Mouse (Mus musculus) kidney, postnatal 36 days (tissue): ENCODE measurements around the gene Camkk2.
A peak's percentile ranks its signal among the peaks of the same experiment; 100 is the strongest.

ENCODE experiments used
- DNase-seq, 2 experiments: peaks; one replicate each; pipeline ENCODE4 v3.0.0; 2021 to 2022; ENCODE audit warnings: mixed read lengths in 2 of 2

The Camkk2 gene

DNA sequence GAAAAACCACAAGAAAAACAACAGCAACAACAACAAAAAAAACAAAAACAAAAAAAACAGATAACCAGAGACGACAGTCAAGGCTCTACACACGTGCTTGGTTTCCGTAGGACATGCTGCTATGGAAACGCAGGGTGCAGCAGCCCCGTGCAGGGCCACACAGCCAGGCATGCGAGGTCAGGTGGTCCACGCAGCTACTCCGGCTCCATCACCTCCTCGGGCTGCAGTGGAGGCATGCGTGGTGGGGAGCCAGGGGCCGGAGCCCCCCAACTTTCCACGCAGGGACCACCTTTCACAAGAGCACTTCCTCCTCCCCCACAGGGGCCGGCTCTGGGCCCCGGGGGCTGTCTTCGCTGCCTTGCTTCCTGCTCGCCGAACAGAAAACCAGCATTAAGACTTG is 45.3 kb downstream of the Camkk2 start:
- no peak for DNase-seq

- peak in 1 of 2 experiments; percentile 47 for DNase-seq
Observed at GRCm38 (mm10) chr5:122731991-122732673, 47.1 kb downstream of the Camkk2 start.

GRCm38 (mm10) chr5:122731321-122731720 is 47.9 kb downstream of the Camkk2 start:
- DNase-seq: peak; percentile 61 to 87

GRCm38 (mm10) chr5:122730776-122731175 is 48.4 kb downstream of the Camkk2 start:
- DNase-seq: peak; percentile 36 to 54

DNA sequence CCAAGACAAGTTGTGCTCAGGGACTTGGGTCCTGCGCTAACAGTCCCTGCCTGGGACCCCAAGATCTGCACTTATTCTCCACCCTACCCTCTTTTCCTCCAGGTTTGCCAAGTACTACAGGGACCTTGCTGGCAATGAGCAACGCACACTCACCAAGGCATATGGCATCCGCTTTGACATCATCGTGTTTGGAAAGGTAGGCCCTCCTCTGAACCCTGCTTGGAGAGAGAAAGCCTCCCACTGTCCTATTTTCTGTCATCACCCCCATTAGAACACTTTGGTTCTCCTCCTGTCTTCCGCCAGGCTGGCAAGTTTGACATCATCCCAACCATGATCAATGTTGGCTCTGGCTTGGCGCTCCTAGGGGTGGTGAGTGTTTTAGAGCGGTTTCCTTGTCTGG is 52.1 kb downstream of the Camkk2 start:
- DNase-seq: no peak

DNA sequence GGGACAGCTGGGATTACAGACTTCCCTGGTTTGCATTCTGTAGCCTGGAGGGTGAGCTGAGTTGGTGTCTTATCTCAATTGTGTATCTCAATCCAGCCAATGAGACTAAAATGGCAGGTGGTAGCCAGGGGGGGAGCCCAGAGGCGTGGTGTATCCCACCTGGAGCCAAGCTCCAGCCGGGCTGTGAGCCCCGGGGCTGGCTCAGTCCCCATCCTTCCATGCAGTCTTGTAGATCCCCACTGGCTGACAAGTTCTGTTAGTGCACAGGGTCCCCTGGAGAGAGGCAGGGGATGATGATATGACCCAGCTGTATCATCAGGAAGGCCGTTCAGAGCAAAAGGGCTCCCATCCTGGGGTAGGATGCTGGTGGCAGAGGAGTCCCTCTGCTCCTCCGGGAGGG is 52.6 kb downstream of the Camkk2 start:
- no peak for DNase-seq

DNA sequence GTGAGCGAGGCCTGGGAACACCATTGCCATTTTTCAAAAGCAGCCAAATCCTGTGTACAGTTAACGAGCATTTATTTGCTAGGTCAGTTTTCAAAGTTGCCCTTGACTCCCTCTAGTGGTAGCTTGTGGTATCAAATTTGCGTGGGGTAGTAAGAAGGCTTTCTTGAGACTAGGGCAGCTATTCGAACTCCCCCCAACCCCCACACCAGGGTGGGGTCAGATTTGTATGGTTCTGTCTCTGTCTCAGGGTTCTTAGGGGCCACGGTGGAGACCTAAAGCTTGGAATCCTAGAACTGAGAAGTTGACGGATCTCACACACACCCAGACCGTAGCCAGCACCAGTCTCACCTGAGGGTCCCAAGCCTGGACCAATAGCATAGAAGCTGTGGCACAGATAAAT is 53.1 kb downstream of the Camkk2 start:
- peak; percentile 74 to 81 for DNase-seq

GRCm38 (mm10) chr5:122725453-122725852 is 53.8 kb downstream of the Camkk2 start:
- no peak for DNase-seq

DNA sequence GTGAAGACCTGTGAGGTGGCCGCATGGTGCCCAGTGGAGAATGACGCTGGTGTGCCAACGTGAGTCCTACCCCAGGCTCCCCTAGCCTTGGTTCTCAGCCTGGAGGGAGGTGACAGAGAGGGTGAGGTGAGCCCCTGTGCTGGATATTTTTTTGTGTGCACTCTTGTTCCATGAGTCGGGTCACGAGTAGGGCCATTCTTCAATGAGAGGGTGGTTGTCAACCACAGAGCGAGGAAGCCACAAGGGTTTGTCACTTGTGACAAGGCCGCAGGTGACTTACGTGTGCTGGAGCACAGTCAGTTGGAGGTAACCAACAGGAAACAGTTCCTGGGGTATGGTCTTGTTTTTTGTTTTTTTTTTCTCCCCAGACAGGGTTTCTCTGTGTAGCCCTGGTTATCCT is 60.0 kb downstream of the Camkk2 start:
- DNase-seq: no peak

DNA sequence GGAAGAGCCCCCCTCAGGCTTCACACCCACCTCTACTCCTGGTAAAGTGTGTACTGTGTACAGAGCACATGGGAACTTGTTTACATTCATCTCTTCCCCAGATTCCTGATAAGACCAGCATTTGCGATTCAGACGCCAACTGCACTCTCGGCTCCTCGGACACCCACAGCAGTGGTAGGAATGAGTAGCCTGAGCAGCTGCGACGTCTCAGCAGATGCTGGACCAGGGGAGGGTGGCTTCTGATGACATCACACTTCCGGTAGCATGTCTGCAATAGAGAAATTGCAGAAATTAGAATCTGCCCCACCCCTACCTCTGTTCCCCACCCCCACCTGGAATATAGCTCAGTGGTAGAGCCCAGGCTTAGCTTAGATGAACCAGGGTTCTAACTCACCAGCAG is 60.8 kb downstream of the Camkk2 start:
- no peak for DNase-seq

GRCm38 (mm10) chr5:122716793-122717192 is 62.4 kb downstream of the Camkk2 start:
- DNase-seq: no peak

GRCm38 (mm10) chr5:122715723-122716122 is 63.5 kb downstream of the Camkk2 start:
- no peak for DNase-seq

GRCm38 (mm10) chr5:122708819-122709218 is 70.4 kb downstream of the Camkk2 start:
- DNase-seq: no peak

DNA sequence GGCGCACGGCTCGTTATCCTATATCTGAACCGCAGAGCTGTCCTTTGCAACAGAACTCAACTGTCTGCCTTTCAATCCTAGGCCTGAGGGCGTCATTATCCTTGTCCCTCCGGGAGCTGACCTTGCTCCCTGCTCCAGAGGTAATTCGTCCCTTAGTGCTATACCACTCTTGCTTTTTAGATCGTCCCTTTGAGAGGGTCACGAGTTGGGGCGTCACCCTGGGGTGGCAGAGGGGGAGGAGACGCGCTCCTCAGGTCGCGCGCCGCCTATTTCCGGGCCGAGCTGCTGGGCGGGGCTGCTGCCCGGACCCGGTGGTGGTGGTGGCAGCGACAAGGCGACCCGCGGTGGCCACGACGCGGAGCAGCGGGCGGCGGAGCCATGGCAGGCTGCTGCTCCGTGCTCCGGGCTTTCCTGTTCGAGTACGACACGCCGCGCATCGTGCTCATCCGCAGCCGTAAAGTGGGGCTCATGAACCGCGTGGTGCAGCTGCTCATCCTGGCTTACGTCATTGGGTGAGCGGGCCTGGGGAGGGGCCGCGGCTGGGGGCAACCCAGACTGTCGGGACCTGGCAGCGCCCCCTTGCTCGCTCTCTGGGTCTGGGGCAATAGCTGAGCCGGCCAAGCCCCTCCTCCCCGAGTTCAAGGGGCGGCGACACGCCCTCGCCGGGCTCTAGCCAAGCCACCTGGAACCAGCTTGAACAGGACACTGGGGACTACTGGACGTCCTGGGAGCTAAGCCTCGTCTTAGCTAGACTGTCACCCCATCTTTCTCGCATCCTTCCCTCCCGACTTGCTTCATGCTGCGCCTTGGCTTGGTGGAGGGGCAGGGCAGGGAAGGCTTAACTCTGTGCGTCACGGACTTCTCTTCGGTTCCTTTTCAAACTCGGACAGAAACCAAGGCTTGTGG is 71.7 kb downstream of the Camkk2 start, which contains the start of gene P2rx4:
Gene P2rx4 (plus strand): TSS at position 269 of the 906 bp plus-strand sequence.
- peak; percentile 89 to 90 for DNase-seq

- no peak for DNase-seq
Observed at GRCm38 (mm10) chr5:122706917-122707275, 72.3 kb downstream of the Camkk2 start.

GRCm38 (mm10) chr5:122705174-122705573 is 74.0 kb downstream of the Camkk2 start:
- no peak for DNase-seq

DNA sequence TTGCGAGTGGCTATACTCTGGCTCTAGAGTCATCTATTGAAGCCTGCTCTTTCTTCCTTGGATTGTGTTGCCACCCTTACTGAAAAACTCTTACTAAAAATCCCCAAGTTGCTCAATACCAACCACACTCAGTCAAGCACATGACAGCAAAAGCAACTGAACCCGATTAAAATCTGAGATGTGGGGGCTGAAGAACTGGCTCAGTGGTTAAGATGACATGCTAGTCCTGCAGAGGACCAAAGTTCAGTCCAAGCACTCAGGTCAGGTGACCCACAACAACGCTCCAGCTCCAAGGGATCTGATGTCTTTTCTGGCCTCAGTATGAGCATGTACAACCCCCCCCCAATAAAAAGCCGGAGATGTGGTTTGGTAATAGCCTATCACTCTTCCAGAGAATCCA is 74.6 kb downstream of the Camkk2 start:
- DNase-seq: peak; percentile 63 to 77

- DNase-seq: no peak
Observed at GRCm38 (mm10) chr5:122703574-122703973, 75.6 kb downstream of the Camkk2 start.

GRCm38 (mm10) chr5:122702156-122702555 is 77.1 kb downstream of the Camkk2 start:
- peak; percentile 42 to 45 for DNase-seq

DNA sequence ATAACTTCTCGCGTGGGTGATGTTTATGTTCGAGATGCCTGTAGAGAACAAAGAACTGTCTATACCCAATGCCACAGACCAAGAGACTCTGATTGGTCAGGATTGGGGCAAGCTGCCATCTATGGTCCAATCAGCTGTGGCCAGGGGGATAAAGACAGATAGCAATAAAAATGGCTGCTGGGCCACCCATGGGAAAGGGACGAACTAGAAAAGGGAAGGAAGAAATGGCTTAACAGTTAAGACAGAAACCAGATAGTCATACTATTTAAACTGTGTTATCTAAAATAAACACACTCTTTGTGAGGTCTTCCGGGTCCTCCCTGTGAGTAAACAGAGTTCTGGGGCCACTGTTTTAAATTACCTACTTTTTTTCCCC is 78.4 kb downstream of the Camkk2 start:
- no peak for DNase-seq

DNA sequence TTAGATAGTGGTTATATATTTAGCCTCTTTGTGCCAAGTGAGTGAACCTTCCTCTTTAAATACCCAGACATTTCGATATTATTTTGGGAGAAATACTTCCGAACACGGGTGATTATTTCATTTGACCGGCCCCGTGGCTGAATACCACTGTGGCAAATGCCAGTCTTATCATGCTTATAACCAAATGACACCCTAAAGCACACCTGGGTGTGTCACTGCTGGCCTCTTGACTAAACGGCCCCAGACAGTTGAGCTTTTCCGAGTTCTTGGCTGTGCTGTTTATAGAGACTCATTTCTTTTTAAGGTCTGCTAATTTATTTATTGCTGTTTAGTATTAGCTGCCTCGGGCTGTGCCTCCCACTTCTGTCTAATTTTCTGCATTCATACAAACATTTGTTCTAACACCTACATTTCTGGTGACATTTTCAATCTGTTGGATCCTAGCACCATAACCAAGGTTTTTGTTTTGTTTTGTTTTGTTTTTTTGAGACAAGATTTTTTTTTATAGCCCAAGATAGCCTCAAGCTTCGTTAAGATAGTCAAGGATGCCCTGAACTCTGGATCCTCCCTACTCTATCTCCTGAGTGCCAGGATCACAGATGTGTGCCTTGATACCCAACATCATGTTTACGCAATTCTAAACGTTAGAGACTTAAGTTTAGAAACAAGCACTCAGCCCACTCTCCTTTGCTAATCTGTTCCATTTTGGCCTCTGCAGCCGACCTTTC is 78.9 kb downstream of the Camkk2 start:
- DNase-seq: no peak

DNA sequence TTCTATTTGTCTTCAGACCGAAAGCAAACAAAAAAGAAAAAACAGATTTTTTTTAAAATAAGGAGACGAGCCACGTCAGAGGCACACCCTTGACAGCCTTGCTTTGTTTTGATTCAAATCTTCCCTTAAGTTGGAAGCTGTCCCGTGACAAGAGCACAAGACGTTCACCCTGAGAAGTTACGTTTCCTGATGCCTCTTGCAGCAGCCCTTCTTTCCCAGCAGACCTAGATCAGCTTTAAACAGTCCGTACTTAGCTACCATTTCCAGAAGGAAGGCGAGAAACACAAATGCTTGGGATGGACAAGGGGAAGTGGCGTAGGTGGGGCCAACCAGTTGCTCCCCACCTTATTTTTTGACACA is 80.5 kb downstream of the Camkk2 start:
- DNase-seq: peak in 1 of 2 experiments; percentile 34

DNA sequence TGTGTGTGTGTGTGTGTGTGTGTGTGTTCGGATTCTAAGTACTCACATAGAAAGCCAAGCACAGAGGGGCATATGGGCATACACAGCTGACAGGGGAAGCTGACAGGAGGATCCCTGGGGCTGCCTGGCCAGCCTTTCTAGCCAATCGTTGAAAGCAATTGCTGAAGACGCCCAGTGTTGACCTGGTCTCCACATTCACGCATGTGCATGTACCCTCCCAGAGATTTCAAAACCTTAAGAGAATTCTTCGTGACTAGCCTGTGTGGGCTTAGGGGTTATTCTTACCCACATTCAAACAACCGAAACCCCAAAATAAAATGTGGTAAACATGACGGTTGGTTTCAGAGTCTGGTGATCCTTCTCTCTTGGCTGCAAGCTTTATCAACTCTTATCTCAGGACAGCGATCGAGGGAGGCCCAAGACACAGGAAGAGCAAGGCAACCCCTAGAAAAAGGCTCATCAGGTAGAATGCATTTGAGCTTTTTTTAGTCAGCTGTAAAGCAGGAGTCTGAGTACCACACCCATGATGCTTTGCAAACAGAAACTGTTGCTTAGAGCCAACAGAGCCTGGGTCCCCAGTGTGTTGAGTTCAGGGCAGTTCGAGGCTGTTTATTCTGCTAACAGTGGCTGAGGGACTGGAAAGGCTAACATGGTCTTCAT is 81.0 kb downstream of the Camkk2 start:
- no peak for DNase-seq
